Mouse (Mus musculus) midbrain, embryonic 11.5 days (tissue): ENCODE results near the gene Paqr9. TPM values are rescaled to one million over a fixed set of nuclear protein-coding genes. Genes with fewer than 3 reads are reported as not detected.

Experiments
- ATAC-seq: fragments of 200-750 bp; cut with Nextera tagmentation; 2 replicates; pipeline ENCODE4 v1.8.0; 2017; ENCODE audit warnings: moderate TSS enrichment, moderate library complexity; ENCODE audit not compliant: low FRiP score
- DNase-seq: peaks from one replicate; pipeline ENCODE4 v3.0.0; 2015; ENCODE audit warnings: low spot score; ENCODE audit errors: missing footprints
- H3K27ac ChIP-seq: fragments of 300-500 bp; sonication (generic); 2 replicates; pipeline ENCODE4 v1.5.1; 2014; ENCODE audit warnings: low read depth, low read length
- H3K27me3 ChIP-seq: fragments of 300-500 bp; sonication (generic); 2 replicates; pipeline ENCODE4 v1.6.1; 2014; ENCODE audit warnings: mild to moderate bottlenecking, low read length, moderate library complexity, mixed read lengths; ENCODE audit not compliant: control insufficient read depth, insufficient read depth
- H3K36me3 ChIP-seq: fragments of 300-500 bp; sonication (generic); 2 replicates; pipeline ENCODE4 v1.6.1; 2014; ENCODE audit warnings: mild to moderate bottlenecking, low read length, moderate library complexity, mixed read lengths; ENCODE audit not compliant: control insufficient read depth, insufficient read depth
- H3K4me1 ChIP-seq: fragments of 300-500 bp; sonication (generic); 2 replicates; pipeline ENCODE4 v1.6.1; 2014; ENCODE audit warnings: low read length; ENCODE audit not compliant: control insufficient read depth, insufficient read depth
- H3K4me2 ChIP-seq: fragments of 300-500 bp; sonication (generic); 2 replicates; pipeline ENCODE4 v1.6.1; 2014; ENCODE audit warnings: mild to moderate bottlenecking, moderate library complexity
- H3K4me3 ChIP-seq: fragments of 300-500 bp; sonication (generic); 2 replicates; pipeline ENCODE4 v1.5.1; 2014; ENCODE audit warnings: low read depth, low read length
- H3K9ac ChIP-seq: fragments of 300-500 bp; sonication (generic); 2 replicates; pipeline ENCODE4 v1.6.1; 2014; ENCODE audit warnings: low read length
- H3K9me3 ChIP-seq: fragments of 300-500 bp; sonication (generic); 2 replicates; pipeline ENCODE4 v1.6.1; 2016; ENCODE audit warnings: low read length; ENCODE audit not compliant: control insufficient read depth
- WGBS: fragments of 180-500 bp; shearing (Covaris S2); extraction: QIAGEN DNeasy Blood & Tissue Kit; methylation state at CpG from one replicate; pipeline ENCODE4 v1.1.7; 2014; 5-methylcytosine and 5-hydroxymethylcytosine counted together
- polyA plus RNA-seq: library from polyadenylated mRNA; unstranded; fragments of >200 nt; fragmentation: Nextera tagmentation; extraction: Ambion mirVana; gene quantifications from 2 replicates; pipeline ENCODE4 v1.2.1, GENCODE M21; 2014

Gene Paqr9
- polyA plus RNA-seq, 1 experiment from 2014 or later = 0.33 TPM

- ATAC-seq = no peak
- Histone ChIP-seq H3K4me2 (no peak overlapping the region), H3K4me1 (no peaks in the 10 kb centered on the region), H3K4me3 (no peak overlapping the region), H3K9ac (no peak overlapping the region), H3K36me3 (no peaks in the 10 kb centered on the region), H3K27me3 (no peaks in the 10 kb centered on the region), H3K27ac (no peak overlapping the region), H3K9me3 (no peaks in the 10 kb centered on the region)
- no peak for DNase-seq
- 67% methylated on average over 5 of the region's 5 CpGs for WGBS
These were observed 47.7 kb downstream of the Paqr9 start for GRCm38 (mm10) chr9:95607196-95607595.

- no peak for DNase-seq
- ATAC-seq = no peak
- Histone ChIP-seq H3K27ac (no peak overlapping the region), H3K4me3 (no peak overlapping the region), H3K9me3 (no peaks in the 10 kb centered on the region), H3K27me3 (no peaks in the 10 kb centered on the region), H3K4me1 (peaks cover 3% of the 10 kb centered on the region; the same call in 1 of the 2 replicates), H3K4me2 (no peak overlapping the region), H3K9ac (no peak overlapping the region), H3K36me3 (no peaks in the 10 kb centered on the region)
- 81% methylated on average over 8 of the region's 8 CpGs for WGBS
These were observed 52.9 kb downstream of the Paqr9 start for GRCm38 (mm10) chr9:95612246-95612768.

DNA sequence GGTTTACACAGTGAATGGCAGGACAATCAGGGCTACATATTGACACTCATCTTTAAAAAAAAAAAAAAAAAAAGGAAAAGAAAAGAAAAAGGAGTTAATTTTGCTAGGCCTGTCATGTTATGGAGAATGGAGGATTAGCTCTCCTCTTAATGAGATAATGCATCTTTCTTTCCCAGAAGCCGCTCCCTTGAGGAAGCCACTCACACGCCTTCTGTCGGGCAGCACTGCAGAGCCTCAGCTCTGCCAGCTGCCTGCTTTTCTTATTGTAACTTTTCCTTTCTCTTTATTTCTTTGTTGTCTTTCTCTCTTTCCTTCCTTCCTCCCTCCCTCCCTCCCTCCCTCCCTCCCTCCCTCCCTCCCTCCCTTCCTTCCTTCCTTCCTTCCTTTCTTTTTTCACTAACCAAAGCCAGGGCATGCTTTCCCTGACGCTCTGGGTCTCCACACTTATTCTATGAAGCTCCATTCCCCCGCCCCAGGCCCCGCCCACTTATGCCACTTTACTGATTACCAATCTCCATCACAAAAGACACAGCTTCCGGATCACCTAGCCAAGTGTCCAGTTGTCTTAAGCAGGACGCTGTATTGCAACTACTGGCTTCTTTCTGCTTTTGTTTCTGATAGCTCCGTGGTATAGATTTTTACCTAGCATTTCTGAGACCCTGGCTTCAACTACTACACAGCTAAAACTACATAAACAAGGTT is 54.1 kb downstream of the Paqr9 start:
- H3K27me3 ChIP-seq = no peaks in the 10 kb centered on the region
- no peak overlapping the region for H3K27ac ChIP-seq
- 0 out of 2 replicates have a peak overlapping the region, but pooled peaks have one; percentile 9 for H3K9ac ChIP-seq
- H3K36me3 ChIP-seq = no peaks in the 10 kb centered on the region
- H3K4me3 ChIP-seq = no peak overlapping the region
- H3K4me1 ChIP-seq = peaks cover 3% of the 10 kb centered on the region; the same call in 1 of the 2 replicates
- H3K9me3 ChIP-seq = no peaks in the 10 kb centered on the region
- DNase-seq = no peak
- ATAC-seq = peak; percentile 76
- WGBS = 16% methylated on average over 8 of the region's 9 CpGs
- H3K4me2 ChIP-seq = peak overlapping the region; percentile 32; the same call in 1 of the 2 replicates

- ATAC-seq (no peak), DNase-seq (no peak)
- no peak overlapping the region for H3K4me3 ChIP-seq
- no peaks in the 10 kb centered on the region for H3K27me3 ChIP-seq
- no peak overlapping the region for H3K27ac ChIP-seq
- H3K4me1 ChIP-seq = peaks cover 3% of the 10 kb centered on the region; the same call in 1 of the 2 replicates
- H3K4me2 ChIP-seq = no peak overlapping the region
- WGBS = 76% methylated on average over 14 of the region's 14 CpGs
- no peak overlapping the region for H3K9ac ChIP-seq
- H3K36me3 ChIP-seq = no peaks in the 10 kb centered on the region
- no peaks in the 10 kb centered on the region for H3K9me3 ChIP-seq
These were observed 55.6 kb downstream of the Paqr9 start for GRCm38 (mm10) chr9:95614861-95615615.

DNA sequence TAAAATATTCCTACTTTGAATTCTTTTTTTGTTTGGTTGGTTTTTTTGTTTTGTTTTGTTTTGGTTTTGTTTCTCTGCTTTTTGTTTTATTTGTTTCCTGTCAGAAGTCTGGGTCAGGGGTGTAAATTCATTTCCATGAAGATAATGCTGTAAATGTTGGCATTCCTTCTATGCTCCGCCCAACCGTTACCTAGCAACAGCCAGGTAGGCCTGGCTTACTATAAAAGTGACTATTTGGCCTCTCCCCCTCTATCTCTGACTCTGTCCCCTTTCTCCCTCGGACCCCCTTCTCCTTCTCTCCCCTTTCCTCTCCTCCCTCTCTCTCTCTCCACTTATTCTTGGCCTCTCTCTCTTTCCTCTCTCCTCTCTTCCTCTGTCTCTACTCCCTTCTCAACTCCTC is 56.5 kb downstream of the Paqr9 start:
- ATAC-seq = no peak

More for the DNA sequence above, 56.5 kb downstream of the Paqr9 start:
- DNase-seq = no peak
- H3K9ac ChIP-seq = no peak overlapping the region
- H3K9me3 ChIP-seq = no peaks in the 10 kb centered on the region
- no peak overlapping the region for H3K4me3 ChIP-seq
- H3K4me1 ChIP-seq = peaks cover 3% of the 10 kb centered on the region; the same call in 1 of the 2 replicates
- H3K36me3 ChIP-seq = no peaks in the 10 kb centered on the region
- no peaks in the 10 kb centered on the region for H3K27me3 ChIP-seq
- no peak overlapping the region for H3K4me2 ChIP-seq
- no peak overlapping the region for H3K27ac ChIP-seq
- WGBS = 83% methylated on average over 3 of the region's 3 CpGs

Other genes with a start within 250 kb of the Paqr9 start
- gene Chst2, start 152.9 kb upstream of the Paqr9 start, polyA plus RNA-seq = 8.2 and 8.4 TPM in 2 replicates
- gene U2surp, start 47.7 kb upstream of the Paqr9 start, polyA plus RNA-seq = 157 and 169 TPM in 2 replicates
- 1.8 and 2.0 TPM in 2 replicates for gene Pcolce2, start 77.9 kb downstream of the Paqr9 start, polyA plus RNA-seq
- gene Trpc1, start 190.7 kb downstream of the Paqr9 start, polyA plus RNA-seq = 2.8 and 3.1 TPM in 2 replicates